Mouse (Mus musculus) lung, adult 2 months (tissue): Measurements from ENCODE around the gene Uggt2.

Experiments used
- CTCF ChIP-seq: fragments of 200-500 bp; IDR thresholded peaks from 2 replicates; pipeline ENCODE4 v1.5.1; 2011; ENCODE audit warnings: mild to moderate bottlenecking, low read length, control low read depth; ENCODE audit not compliant: insufficient read depth
- POLR2A ChIP-seq: fragments of 200-500 bp; IDR thresholded peaks from 2 replicates; pipeline ENCODE4 v1.6.1; 2011; ENCODE audit warnings: low read depth, mild to moderate bottlenecking, control low read depth, low read length, borderline replicate concordance; ENCODE audit errors: extremely low read depth

GRCm38 (mm10) chr14:118967646-118968045 is 131.6 kb downstream of the Uggt2 start:
- TF ChIP-seq CTCF (no peak), POLR2A (no peak)
